Mouse (Mus musculus) heart, postnatal 0 days (tissue): ENCODE results near the gene Uqcc2. TPM values are rescaled to one million over a fixed set of nuclear protein-coding genes. Genes with fewer than 3 reads are reported as not detected.

Experiments
- ATAC-seq: fragments of 200-750 bp; cut with Nextera tagmentation; 2 replicates; pipeline ENCODE4 v1.8.0; 2017; ENCODE audit warnings: low read depth, moderate number of reproducible peaks, moderate library complexity; ENCODE audit not compliant: insufficient read depth
- DNase-seq: peaks from one replicate; pipeline ENCODE4 v3.0.0-alpha.2; 2016; ENCODE audit warnings: low spot score
- H3K27ac ChIP-seq: fragments of 300-500 bp; sonication (generic); 2 replicates; pipeline ENCODE4 v1.5.1; 2014; ENCODE audit warnings: low read depth, mild to moderate bottlenecking
- H3K27me3 ChIP-seq: fragments of 300-500 bp; sonication (generic); 2 replicates; pipeline ENCODE4 v1.6.1; 2014; ENCODE audit warnings: low read length, mixed read lengths; ENCODE audit not compliant: control insufficient read depth, insufficient read depth
- H3K36me3 ChIP-seq: fragments of 300-500 bp; sonication (generic); replicated peaks from 2 replicates; pipeline ENCODE4 v1.6.1; 2014; ENCODE audit warnings: low read length, mixed read lengths; ENCODE audit not compliant: control insufficient read depth, insufficient read depth
- H3K4me1 ChIP-seq: fragments of 300-500 bp; sonication (generic); 2 replicates; pipeline ENCODE4 v1.6.1; 2014; ENCODE audit warnings: antibody characterized with exemption; ENCODE audit not compliant: control insufficient read depth, insufficient read depth
- H3K4me2 ChIP-seq: fragments of 300-500 bp; sonication (generic); 2 replicates; pipeline ENCODE4 v1.6.1; 2014; ENCODE audit warnings: low read depth, mild to moderate bottlenecking, low read length, moderate library complexity
- H3K4me3 ChIP-seq: fragments of 300-500 bp; sonication (generic); 2 replicates; pipeline ENCODE4 v1.5.1; 2014; ENCODE audit warnings: low read depth, low read length
- H3K9ac ChIP-seq: fragments of 300-500 bp; sonication (generic); replicated peaks from 2 replicates; pipeline ENCODE4 v1.6.1; 2014; ENCODE audit warnings: low read depth, low read length, mixed read lengths
- H3K9me3 ChIP-seq: fragments of 300-500 bp; sonication (generic); replicated peaks from 2 replicates; pipeline ENCODE4 v1.6.1; 2016; ENCODE audit warnings: low read length; ENCODE audit not compliant: control insufficient read depth
- CTCF ChIP-seq: IDR thresholded peaks from 2 replicates; pipeline ENCODE4 v1.5.1; 2016; ENCODE audit warnings: antibody characterized with exemption, control low read depth, low read depth
- EP300 ChIP-seq: IDR thresholded peaks from 2 replicates; pipeline ENCODE4 v1.6.1; 2016; ENCODE audit warnings: antibody characterized with exemption, low read depth
- WGBS: fragments of 180-500 bp; shearing (Covaris S2); extraction: QIAGEN DNeasy Blood & Tissue Kit; methylation state at CpG from one replicate; pipeline ENCODE4 v1.1.7; 2014; 5-methylcytosine and 5-hydroxymethylcytosine counted together
- polyA plus RNA-seq: library from polyadenylated mRNA; unstranded; fragments of >200 nt; fragmentation: Nextera tagmentation; extraction: Ambion mirVana; gene quantifications from 2 replicates; pipeline ENCODE4 v1.2.1, GENCODE M21; 2015
- total RNA-seq: library from RNA; depleted of rRNA; stranded (reverse); fragments of >200 nt; gene quantifications from 2 replicates; pipeline ENCODE4 v1.2.3, GENCODE M21; 2014; ENCODE audit warnings: low replicate concordance

Gene Uqcc2
- total and polyA plus RNA-seq, 2 experiments from 2014 or later: 397 to 419 TPM

GRCm38 (mm10) chr17:27138396-27138795 lies 4.7 kb upstream of the Uqcc2 start:
- Histone ChIP-seq H3K4me2 (no peak overlapping the region), H3K4me1 (peaks cover 4% of the 10 kb centered on the region; the same call in 1 of the 2 replicates), H3K4me3 (no peak overlapping the region), H3K9ac (no peak overlapping the region), H3K9me3 (no peaks in the 10 kb centered on the region), H3K27ac (no peak overlapping the region), H3K27me3 (0 out of 2 replicates have a peak, but pooled peaks cover 2% of the 10 kb centered on the region), H3K36me3 (no peaks in the 10 kb centered on the region)
- TF ChIP-seq EP300: no peak
- DNase-seq: no peak
- WGBS: 78% methylated on average over 9 of the region's 9 CpGs
- no peak for ATAC-seq

GRCm38 (mm10) chr17:27134715-27135114 lies 999 bp upstream of the Uqcc2 start:
- DNase-seq (no peak), ATAC-seq (no peak)
- no peak overlapping the region for H3K9ac ChIP-seq
- H3K4me2 ChIP-seq: no peak overlapping the region
- 27% methylated on average over 3 of the region's 3 CpGs for WGBS
- no peaks in the 10 kb centered on the region for H3K9me3 ChIP-seq
- TF ChIP-seq EP300 (no peak), CTCF (no peak)
- 0 out of 2 replicates have a peak, but pooled peaks cover 5% of the 10 kb centered on the region for H3K4me1 ChIP-seq
- no peak overlapping the region for H3K27ac ChIP-seq
- H3K27me3 ChIP-seq: 0 out of 2 replicates have a peak, but pooled peaks cover 2% of the 10 kb centered on the region
- no peaks in the 10 kb centered on the region for H3K36me3 ChIP-seq
- H3K4me3 ChIP-seq: no peak overlapping the region

- 0 out of 2 replicates have a peak, but pooled peaks cover 5% of the 10 kb centered on the region for H3K4me1 ChIP-seq
- DNase-seq (no peak), ATAC-seq (no peak; the same call in 1 of the 2 replicates)
- H3K9ac ChIP-seq: no peak overlapping the region
- no peaks in the 10 kb centered on the region for H3K27me3 ChIP-seq
- no peaks in the 10 kb centered on the region for H3K9me3 ChIP-seq
- peak overlapping the region; percentile 62 for H3K4me2 ChIP-seq
- TF ChIP-seq EP300 (no peak), CTCF (no peak)
- no peaks in the 10 kb centered on the region for H3K36me3 ChIP-seq
- H3K4me3 ChIP-seq: peak overlapping the region; percentile 79
- H3K27ac ChIP-seq: no peak overlapping the region
- WGBS: 16% methylated on average over 9 of the region's 9 CpGs
These were observed 471 bp upstream of the Uqcc2 start for GRCm38 (mm10) chr17:27134187-27134586.

GRCm38 (mm10) chr17:27132238-27132637 lies 1.5 kb downstream of the Uqcc2 start:
- Histone ChIP-seq H3K27ac (no peak overlapping the region), H3K27me3 (no peaks in the 10 kb centered on the region), H3K4me2 (no peak overlapping the region), H3K4me3 (no peak overlapping the region), H3K9me3 (no peaks in the 10 kb centered on the region), H3K4me1 (0 out of 2 replicates have a peak, but pooled peaks cover 5% of the 10 kb centered on the region), H3K36me3 (no peaks in the 10 kb centered on the region), H3K9ac (no peak overlapping the region)
- TF ChIP-seq CTCF: no peak
- TF ChIP-seq EP300: no peak
- WGBS: 89% methylated on average over 10 of the region's 10 CpGs
- no peak for DNase-seq
- no peak for ATAC-seq

- H3K4me2 ChIP-seq: no peak overlapping the region
- H3K4me3 ChIP-seq: no peak overlapping the region
- ATAC-seq (no peak), DNase-seq (no peak)
- no peak for TF ChIP-seq EP300
- TF ChIP-seq CTCF: no peak
- 82% methylated on average over 10 of the region's 10 CpGs for WGBS
- H3K36me3 ChIP-seq: no peaks in the 10 kb centered on the region
- H3K4me1 ChIP-seq: 0 out of 2 replicates have a peak, but pooled peaks cover 5% of the 10 kb centered on the region
- H3K27me3 ChIP-seq: no peaks in the 10 kb centered on the region
- H3K9me3 ChIP-seq: no peaks in the 10 kb centered on the region
- no peak overlapping the region for H3K27ac ChIP-seq
- H3K9ac ChIP-seq: no peak overlapping the region
These were observed 2.5 kb downstream of the Uqcc2 start for GRCm38 (mm10) chr17:27131240-27131665.

GRCm38 (mm10) chr17:27130246-27130645 lies 3.5 kb downstream of the Uqcc2 start:
- no peak overlapping the region for H3K9ac ChIP-seq
- no peak overlapping the region; the same call in 1 of the 2 replicates for H3K27ac ChIP-seq
- no peaks in the 10 kb centered on the region for H3K9me3 ChIP-seq
- 0 out of 2 replicates have a peak, but pooled peaks cover 5% of the 10 kb centered on the region for H3K4me1 ChIP-seq
- 64% methylated on average over 9 of the region's 9 CpGs for WGBS
- no peaks in the 10 kb centered on the region for H3K27me3 ChIP-seq
- H3K36me3 ChIP-seq: no peaks in the 10 kb centered on the region
- no peak for ATAC-seq
- TF ChIP-seq EP300 (no peak), CTCF (no peak)
- DNase-seq: no peak
- no peak overlapping the region for H3K4me2 ChIP-seq
- H3K4me3 ChIP-seq: no peak overlapping the region
